Mouse (Mus musculus) small intestine, adult 10 weeks (tissue): ENCODE measurements around the gene CT030661.1. TPM values are rescaled to one million over a fixed set of nuclear protein-coding genes. Genes with fewer than 3 reads are reported as not detected.

ENCODE experiments used
- polyA plus RNA-seq: library from polyadenylated mRNA; stranded (reverse); fragments of 350-450 nt; fragmentation: Illumina TruSeq; extraction: RNeasy Lipid Tissue Mini Kit (QIAGEN cat#74804); gene quantifications from one replicate; pipeline ENCODE4 v1.2.3, GENCODE M21; 2014; ENCODE audit warnings: low replicate concordance

CT030661.1 gene
- 118 TPM for polyA plus RNA-seq

DNA sequence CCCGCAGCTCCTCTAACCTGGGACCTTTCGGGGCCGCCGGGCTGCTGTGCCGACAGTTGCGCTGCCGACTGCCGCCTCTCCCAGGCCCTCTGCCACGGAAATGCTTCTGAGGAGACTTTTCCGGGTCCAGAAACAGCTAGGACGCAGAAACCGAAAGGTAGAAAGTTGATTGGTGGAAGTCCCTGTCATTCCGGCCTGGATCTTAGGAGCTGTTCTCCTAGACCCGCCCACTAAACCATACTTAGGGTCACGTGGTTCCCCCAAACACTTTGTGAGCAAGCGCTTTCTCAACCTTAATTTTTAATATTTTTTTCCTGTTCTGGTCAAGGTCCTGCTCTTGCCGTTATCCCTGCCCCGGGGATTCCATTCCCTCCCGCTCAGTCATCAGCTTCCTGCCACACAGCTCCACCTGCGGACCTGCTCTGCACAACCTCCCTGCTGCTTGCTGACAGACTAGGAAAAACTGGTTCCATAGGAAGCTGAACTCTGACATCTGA is at the start of gene CT030661.1:
Gene CT030661.1, minus strand, starts transcription at position 108 of the 497 bp plus-strand sequence.

DNA sequence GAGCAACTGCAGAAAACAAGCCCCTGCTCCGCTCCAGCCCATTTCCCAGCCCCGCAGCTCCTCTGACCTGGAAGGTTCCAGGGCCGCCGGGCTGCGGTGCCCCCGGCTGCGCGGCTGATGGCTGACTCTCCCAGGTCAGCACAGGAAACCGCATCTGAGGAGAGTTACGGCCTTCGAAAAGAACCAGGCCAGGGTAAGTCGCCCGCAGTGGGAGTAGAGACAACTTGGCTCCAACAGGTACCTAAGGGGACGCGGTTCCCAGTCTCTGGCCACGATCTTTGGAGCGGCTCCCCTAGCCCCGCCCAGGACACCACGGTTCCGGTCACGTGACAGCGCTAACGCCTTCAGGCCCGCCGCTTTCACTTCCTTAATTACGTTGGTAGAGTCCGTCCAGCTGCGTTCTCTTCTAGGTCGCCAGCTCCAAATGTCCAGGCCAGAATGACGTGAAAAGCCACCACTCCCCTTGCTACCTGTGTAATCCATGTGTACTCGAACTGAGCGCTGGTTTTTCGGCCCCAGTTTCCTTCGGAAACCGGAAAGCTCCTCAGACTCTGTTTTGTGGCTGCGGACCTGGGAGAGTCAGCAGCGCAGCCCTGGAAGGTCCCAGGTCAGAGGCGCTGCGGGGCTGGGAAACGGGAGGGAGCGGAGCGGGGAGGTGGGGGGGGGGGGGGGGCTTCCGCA is 46.6 kb upstream of the CT030661.1 start, which contains the start of the genes Zfp944 and Zfp758:
Gene Zfp944, minus strand, starts transcription at position 300 of the 681 bp plus-strand sequence.
Gene Zfp758, plus strand, starts transcription at position 353 of the 681 bp plus-strand sequence.

Other genes starting within 250 kb of the CT030661.1 start
- 11.7 TPM for gene Zfp947, start 148.6 kb downstream of the CT030661.1 start, polyA plus RNA-seq
- 34.2 TPM for gene Zfp994, start 89.2 kb downstream of the CT030661.1 start, polyA plus RNA-seq
- gene Zfp944, start 46.6 kb upstream of the CT030661.1 start, polyA plus RNA-seq = 86.1 TPM
- gene Zfp758, start 46.6 kb upstream of the CT030661.1 start, polyA plus RNA-seq = 87.2 TPM
- gene Zfp946, start 109.4 kb upstream of the CT030661.1 start, polyA plus RNA-seq = 205 TPM